Mouse (Mus musculus): ENCODE results near the gene Dnaja3. TPM values are rescaled to one million over a fixed set of nuclear protein-coding genes. Genes with fewer than 3 reads are reported as not detected.

Gene Dnaja3
- polyA plus RNA-seq, 1 experiment from 2014 or later = 71.9 TPM

GRCm38 (mm10) chr16:4605514-4606131, 34.2 kb upstream of the Dnaja3 start:
- H3K27ac ChIP-seq (ENCODE audit: low read depth, low read length) = no peak overlapping the region
- no peak overlapping the region for H3K9ac ChIP-seq (ENCODE audit: low read depth, low read length)
- peaks cover 38% of the 10 kb centered on the region for H3K4me1 ChIP-seq (ENCODE audit: control insufficient read depth, insufficient read depth, low read depth, low read length)
- H3K4me2 ChIP-seq (ENCODE audit: low read length) = no peak overlapping the region
- H3K9me3 ChIP-seq (ENCODE audit: control insufficient read depth, low read length) = no peaks in the 10 kb centered on the region
- peaks cover 3% of the 10 kb centered on the region for H3K36me3 ChIP-seq (ENCODE audit: control insufficient read depth, insufficient read depth, low read length)
- WGBS = 41% methylated on average over 13 of the region's 13 CpGs
- H3K4me3 ChIP-seq (ENCODE audit: low read length) = no peak overlapping the region
- no peaks in the 10 kb centered on the region for H3K27me3 ChIP-seq (replicated peaks; ENCODE audit: control insufficient read depth, insufficient read depth, low read length)
- ATAC-seq = no peak

- ATAC-seq = peak; percentile 35
- H3K27me3 ChIP-seq (replicated peaks; ENCODE audit: control insufficient read depth, insufficient read depth, low read length) = no peaks in the 10 kb centered on the region
- WGBS = 48% methylated on average over 5 of the region's 5 CpGs
- no peak overlapping the region for H3K4me2 ChIP-seq (ENCODE audit: low read length)
- H3K9me3 ChIP-seq (ENCODE audit: control insufficient read depth, low read length) = no peaks in the 10 kb centered on the region
- no peak overlapping the region for H3K27ac ChIP-seq (ENCODE audit: low read depth, low read length)
- H3K36me3 ChIP-seq (ENCODE audit: control insufficient read depth, insufficient read depth, low read length) = peaks cover 7% of the 10 kb centered on the region
- H3K4me1 ChIP-seq (ENCODE audit: control insufficient read depth, insufficient read depth, low read depth, low read length) = peaks cover 38% of the 10 kb centered on the region
- H3K4me3 ChIP-seq (ENCODE audit: low read length) = no peak overlapping the region
- no peak overlapping the region for H3K9ac ChIP-seq (ENCODE audit: low read depth, low read length)
Measured at GRCm38 (mm10) chr16:4606431-4607084, 33.2 kb upstream of the Dnaja3 start.

GRCm38 (mm10) chr16:4607818-4608531, 31.8 kb upstream of the Dnaja3 start:
- Histone ChIP-seq H3K27ac (ENCODE audit: low read depth, low read length) (no peak overlapping the region), H3K4me3 (ENCODE audit: low read length) (no peak overlapping the region), H3K9me3 (ENCODE audit: control insufficient read depth, low read length) (no peaks in the 10 kb centered on the region), H3K4me1 (ENCODE audit: control insufficient read depth, insufficient read depth, low read depth, low read length) (peaks cover 30% of the 10 kb centered on the region), H3K27me3 (replicated peaks; ENCODE audit: control insufficient read depth, insufficient read depth, low read length) (no peaks in the 10 kb centered on the region), H3K9ac (ENCODE audit: low read depth, low read length) (no peak overlapping the region), H3K4me2 (ENCODE audit: low read length) (no peak overlapping the region), H3K36me3 (ENCODE audit: control insufficient read depth, insufficient read depth, low read length) (peaks cover 14% of the 10 kb centered on the region)
- WGBS = 56% methylated on average over 9 of the region's 9 CpGs
- peak; percentile 62; the same call in 1 of the 2 replicates for ATAC-seq

GRCm38 (mm10) chr16:4608532-4609059, 31.2 kb upstream of the Dnaja3 start:
- Histone ChIP-seq H3K4me2 (ENCODE audit: low read length) (no peak overlapping the region), H3K36me3 (ENCODE audit: control insufficient read depth, insufficient read depth, low read length) (peaks cover 20% of the 10 kb centered on the region), H3K9me3 (ENCODE audit: control insufficient read depth, low read length) (no peaks in the 10 kb centered on the region), H3K4me1 (ENCODE audit: control insufficient read depth, insufficient read depth, low read depth, low read length) (peaks cover 25% of the 10 kb centered on the region), H3K4me3 (ENCODE audit: low read length) (no peak overlapping the region), H3K27me3 (replicated peaks; ENCODE audit: control insufficient read depth, insufficient read depth, low read length) (no peaks in the 10 kb centered on the region), H3K9ac (ENCODE audit: low read depth, low read length) (no peak overlapping the region), H3K27ac (ENCODE audit: low read depth, low read length) (no peak overlapping the region)
- ATAC-seq = no peak
- WGBS = 86% methylated on average over 19 of the region's 19 CpGs

- Histone ChIP-seq H3K9me3 (ENCODE audit: control insufficient read depth, low read length) (no peaks in the 10 kb centered on the region), H3K4me2 (ENCODE audit: low read length) (no peak overlapping the region), H3K27ac (ENCODE audit: low read depth, low read length) (no peak overlapping the region), H3K36me3 (ENCODE audit: control insufficient read depth, insufficient read depth, low read length) (peaks cover 30% of the 10 kb centered on the region), H3K4me1 (ENCODE audit: control insufficient read depth, insufficient read depth, low read depth, low read length) (peaks cover 10% of the 10 kb centered on the region), H3K27me3 (replicated peaks; ENCODE audit: control insufficient read depth, insufficient read depth, low read length) (no peaks in the 10 kb centered on the region), H3K4me3 (ENCODE audit: low read length) (no peak overlapping the region), H3K9ac (ENCODE audit: low read depth, low read length) (no peak overlapping the region)
- no peak for ATAC-seq
- WGBS = 92% methylated on average over 5 of the region's 5 CpGs
Measured at GRCm38 (mm10) chr16:4611193-4611592, 28.6 kb upstream of the Dnaja3 start.

GRCm38 (mm10) chr16:4611676-4612075, 28.1 kb upstream of the Dnaja3 start:
- Histone ChIP-seq H3K4me2 (ENCODE audit: low read length) (no peak overlapping the region), H3K9me3 (ENCODE audit: control insufficient read depth, low read length) (no peaks in the 10 kb centered on the region), H3K4me3 (ENCODE audit: low read length) (no peak overlapping the region), H3K4me1 (ENCODE audit: control insufficient read depth, insufficient read depth, low read depth, low read length) (peaks cover 6% of the 10 kb centered on the region), H3K27me3 (replicated peaks; ENCODE audit: control insufficient read depth, insufficient read depth, low read length) (no peaks in the 10 kb centered on the region), H3K9ac (ENCODE audit: low read depth, low read length) (no peak overlapping the region), H3K27ac (ENCODE audit: low read depth, low read length) (no peak overlapping the region), H3K36me3 (ENCODE audit: control insufficient read depth, insufficient read depth, low read length) (peaks cover 30% of the 10 kb centered on the region)
- ATAC-seq = no peak
- 96% methylated on average over 7 of the region's 7 CpGs for WGBS

GRCm38 (mm10) chr16:4613736-4614135, 26.1 kb upstream of the Dnaja3 start:
- Histone ChIP-seq H3K27ac (ENCODE audit: low read depth, low read length) (no peak overlapping the region), H3K27me3 (replicated peaks; ENCODE audit: control insufficient read depth, insufficient read depth, low read length) (no peaks in the 10 kb centered on the region), H3K4me3 (ENCODE audit: low read length) (no peak overlapping the region), H3K9ac (ENCODE audit: low read depth, low read length) (no peak overlapping the region), H3K9me3 (ENCODE audit: control insufficient read depth, low read length) (no peaks in the 10 kb centered on the region), H3K36me3 (ENCODE audit: control insufficient read depth, insufficient read depth, low read length) (peaks cover 30% of the 10 kb centered on the region), H3K4me2 (ENCODE audit: low read length) (no peak overlapping the region), H3K4me1 (ENCODE audit: control insufficient read depth, insufficient read depth, low read depth, low read length) (no peaks in the 10 kb centered on the region)
- ATAC-seq = no peak
- WGBS = 95% methylated on average over 9 of the region's 9 CpGs

- no peaks in the 10 kb centered on the region for H3K27me3 ChIP-seq (replicated peaks; ENCODE audit: control insufficient read depth, insufficient read depth, low read length)
- no peak overlapping the region for H3K9ac ChIP-seq (ENCODE audit: low read depth, low read length)
- ATAC-seq = no peak
- 89% methylated on average over 3 of the region's 3 CpGs for WGBS
- H3K4me2 ChIP-seq (ENCODE audit: low read length) = no peak overlapping the region
- H3K4me1 ChIP-seq (ENCODE audit: control insufficient read depth, insufficient read depth, low read depth, low read length) = no peaks in the 10 kb centered on the region
- no peaks in the 10 kb centered on the region for H3K9me3 ChIP-seq (ENCODE audit: control insufficient read depth, low read length)
- no peak overlapping the region for H3K4me3 ChIP-seq (ENCODE audit: low read length)
- peaks cover 30% of the 10 kb centered on the region for H3K36me3 ChIP-seq (ENCODE audit: control insufficient read depth, insufficient read depth, low read length)
- no peak overlapping the region for H3K27ac ChIP-seq (ENCODE audit: low read depth, low read length)
Measured at GRCm38 (mm10) chr16:4614639-4615038, 25.1 kb upstream of the Dnaja3 start.

GRCm38 (mm10) chr16:4615297-4615696, 24.5 kb upstream of the Dnaja3 start:
- ATAC-seq = no peak
- Histone ChIP-seq H3K36me3 (ENCODE audit: control insufficient read depth, insufficient read depth, low read length) (peaks cover 27% of the 10 kb centered on the region), H3K9ac (ENCODE audit: low read depth, low read length) (no peak overlapping the region)

More at GRCm38 (mm10) chr16:4615297-4615696, 24.5 kb upstream of the Dnaja3 start:
- Histone ChIP-seq H3K4me2 (ENCODE audit: low read length) (no peak overlapping the region), H3K27ac (ENCODE audit: low read depth, low read length) (no peak overlapping the region), H3K4me1 (ENCODE audit: control insufficient read depth, insufficient read depth, low read depth, low read length) (no peaks in the 10 kb centered on the region), H3K4me3 (ENCODE audit: low read length) (no peak overlapping the region), H3K9me3 (ENCODE audit: control insufficient read depth, low read length) (no peaks in the 10 kb centered on the region), H3K27me3 (replicated peaks; ENCODE audit: control insufficient read depth, insufficient read depth, low read length) (no peaks in the 10 kb centered on the region)
- WGBS = 94% methylated on average over 1 of the region's 1 CpGs
